Mouse (Mus musculus) spleen, postnatal 10 days (tissue): ENCODE measurements around the gene Nol4l.
A peak's percentile ranks its signal among the peaks of the same experiment; 100 is the strongest.

Experiments
- DNase-seq, 2 experiments: peaks; one replicate each; pipeline ENCODE4 v3.0.0; 2021 to 2022; ENCODE audit warnings: low spot score in 2 of 2

The Nol4l gene

DNA sequence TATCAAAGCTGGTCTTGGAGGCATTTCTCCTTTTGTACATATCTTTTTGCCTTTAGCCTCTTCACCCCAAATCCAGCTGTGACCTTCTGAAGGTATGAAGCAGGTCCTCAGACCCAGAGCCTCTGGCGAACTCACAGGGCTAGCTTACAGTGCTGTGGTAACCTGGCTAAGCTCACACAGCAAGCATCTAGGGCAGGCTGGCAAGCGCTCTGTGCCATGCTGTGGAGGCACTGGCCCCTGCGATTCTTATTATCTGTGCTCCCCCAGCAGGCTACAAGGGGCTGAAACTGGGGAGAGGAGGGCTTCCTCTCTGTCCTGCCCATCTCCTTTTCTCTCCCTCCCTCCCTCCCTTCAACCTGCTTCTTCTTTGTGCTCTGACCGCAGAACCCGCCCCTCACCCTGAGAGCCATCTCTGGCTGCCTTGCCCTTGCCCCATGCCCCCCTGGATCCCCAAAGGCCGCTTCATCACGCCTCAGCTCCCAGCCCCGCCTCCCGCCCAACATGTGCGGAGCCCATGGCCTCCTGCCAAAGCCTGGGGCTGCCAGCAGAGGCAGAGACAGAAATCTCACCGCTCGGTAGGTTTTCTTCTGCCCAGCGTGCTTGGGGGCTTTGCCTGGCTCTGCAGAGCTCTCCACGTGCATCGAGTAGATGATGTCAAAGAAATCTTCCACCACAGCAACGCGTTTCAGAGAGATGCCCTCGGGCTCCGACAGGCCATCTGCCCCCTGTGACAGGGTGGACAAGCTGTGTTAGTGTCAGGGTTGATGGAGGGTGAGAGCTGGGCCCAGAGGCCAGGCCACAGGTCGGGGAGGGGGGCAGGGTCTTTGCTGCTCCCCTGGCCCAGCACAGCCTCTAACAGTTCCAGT, 46.4 kb downstream of the Nol4l start:
- peak; percentile 66 to 85 for DNase-seq

DNA sequence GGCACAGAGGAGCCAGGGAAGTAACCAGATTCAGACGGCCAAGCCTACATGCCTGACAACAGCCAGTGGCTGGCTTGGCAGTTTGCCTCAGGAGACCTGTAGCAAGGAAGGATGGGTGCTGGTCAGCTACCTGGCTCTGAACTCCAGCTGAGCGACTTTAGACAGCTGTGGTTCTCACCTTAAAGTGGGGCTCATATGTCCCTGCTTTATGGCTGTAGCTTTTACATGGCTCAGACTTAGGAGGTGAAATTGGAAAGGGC, 48.0 kb downstream of the Nol4l start:
- no peak for DNase-seq

DNA sequence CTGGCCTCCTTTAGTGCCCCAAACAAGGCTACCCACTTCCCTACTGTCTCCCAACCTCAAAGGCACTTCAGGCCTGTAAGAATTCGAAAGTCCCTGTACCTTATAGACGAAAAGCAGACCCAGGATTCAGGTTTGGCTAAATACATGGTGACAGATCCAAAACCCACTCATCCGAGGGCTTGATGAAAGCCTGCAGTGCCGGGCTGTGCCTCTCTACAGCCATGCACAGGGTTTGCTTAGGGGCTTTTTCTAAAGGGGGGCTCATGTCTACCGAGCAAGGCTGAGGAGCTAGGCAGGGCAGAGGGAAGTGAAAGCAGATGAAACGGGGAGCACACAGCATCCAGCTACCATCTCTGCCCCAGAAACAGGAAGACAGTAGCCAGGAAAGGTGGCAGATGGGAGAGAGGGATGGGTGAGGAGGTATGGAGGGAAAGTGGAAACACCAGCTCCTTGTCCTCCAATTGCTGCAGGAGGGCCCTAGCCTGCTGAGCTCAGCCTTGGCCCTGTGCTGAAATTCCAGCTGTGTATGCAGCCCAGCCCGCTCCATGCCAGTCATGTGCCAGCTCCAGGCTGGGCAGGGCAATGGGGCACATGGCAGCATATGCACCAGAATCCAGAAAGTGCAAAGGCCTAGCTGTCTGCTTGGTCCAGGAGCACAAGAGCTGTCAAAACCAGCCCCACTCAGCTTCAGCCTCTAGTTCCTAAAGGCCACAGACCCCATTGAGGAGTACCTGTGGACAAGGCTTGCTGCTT, 48.5 kb downstream of the Nol4l start:
- no peak for DNase-seq

DNA sequence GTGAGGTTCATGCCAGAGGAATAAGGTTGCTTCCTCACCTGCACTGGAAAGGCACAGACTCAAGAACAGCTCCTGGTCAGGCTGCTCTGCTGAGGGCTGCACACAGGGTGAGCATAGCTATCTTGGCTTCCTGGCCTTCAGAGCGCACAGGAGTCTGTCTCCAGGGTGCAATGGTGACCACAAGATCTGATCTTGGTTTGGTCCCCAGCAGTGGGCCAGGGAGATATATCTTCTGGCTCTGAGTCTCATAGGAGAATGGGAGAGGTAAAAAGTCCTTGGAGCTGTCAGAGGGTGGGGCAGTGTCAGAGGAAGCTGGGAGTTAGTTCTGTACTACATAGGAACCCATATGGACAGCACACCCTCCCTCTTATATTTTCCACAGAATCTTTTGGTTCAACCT, 50.3 kb downstream of the Nol4l start:
- no peak for DNase-seq

DNA sequence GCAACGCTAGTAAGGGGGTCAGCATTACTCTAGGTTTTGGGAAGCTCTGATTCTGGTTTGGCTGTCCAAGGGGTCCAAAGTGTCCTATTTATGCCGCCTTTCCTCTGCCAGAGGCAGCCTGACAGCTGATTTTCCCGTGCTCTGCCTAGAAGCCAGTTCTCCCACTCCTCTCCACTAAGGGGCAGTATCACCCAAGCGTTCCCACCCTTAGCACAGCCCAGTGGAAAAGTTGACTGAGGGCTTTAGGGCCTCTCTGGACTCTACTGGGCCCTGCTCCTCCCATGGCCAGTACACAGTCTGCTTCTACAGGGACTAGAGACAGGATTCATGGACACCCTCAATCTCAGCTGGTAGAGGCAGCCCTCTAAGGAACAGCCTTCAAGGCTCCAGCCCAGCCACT, 51.2 kb downstream of the Nol4l start:
- DNase-seq = peak; percentile 66 to 78

DNA sequence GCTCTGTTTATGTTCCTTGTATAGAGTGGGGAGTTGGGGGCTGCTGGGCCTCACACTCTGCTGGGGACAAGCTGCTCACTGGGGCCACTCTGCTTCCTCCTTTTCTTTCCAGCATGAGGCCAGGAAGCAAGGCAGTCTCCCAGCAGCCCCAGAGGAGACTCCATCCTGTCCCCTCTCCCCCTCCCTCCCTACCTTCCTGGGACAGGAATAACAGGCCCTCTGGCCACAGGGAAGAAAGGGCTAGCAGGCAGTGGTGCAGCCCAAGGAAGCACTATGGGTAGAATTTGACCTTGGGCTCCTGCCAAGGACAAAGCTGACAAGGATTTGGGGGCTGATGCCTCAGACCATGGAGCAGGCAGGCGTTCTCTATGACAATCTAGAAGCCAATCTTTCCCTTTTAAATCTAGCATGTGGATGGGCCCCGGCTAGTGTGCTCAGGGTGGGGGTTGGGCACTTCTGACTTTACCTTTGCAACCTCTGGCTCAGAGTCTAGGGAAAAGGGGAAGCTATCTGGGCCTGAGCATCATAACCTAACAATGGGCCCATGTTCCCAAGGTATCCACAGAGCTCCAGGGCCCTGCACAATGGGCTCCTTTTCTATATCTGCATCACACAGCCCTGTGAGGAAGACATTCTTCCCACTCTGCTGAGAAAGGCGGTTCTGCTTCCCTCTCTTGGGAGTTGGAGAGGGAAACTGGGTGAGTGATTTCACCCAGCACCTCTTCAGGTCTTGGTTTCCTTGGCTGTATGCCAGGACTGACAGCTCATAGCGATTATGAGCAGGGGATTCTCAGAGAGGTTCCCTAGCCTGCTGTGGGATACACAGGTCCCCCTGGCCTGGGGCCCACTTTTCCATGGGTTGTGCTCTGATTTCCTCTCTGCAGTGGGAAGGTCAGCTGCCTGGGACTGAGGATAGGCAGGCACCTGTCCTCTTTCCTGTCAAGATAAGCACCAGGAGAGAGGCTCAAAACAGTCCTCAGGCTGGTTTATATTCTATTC, 54.4 kb downstream of the Nol4l start:
- no peak for DNase-seq

DNA sequence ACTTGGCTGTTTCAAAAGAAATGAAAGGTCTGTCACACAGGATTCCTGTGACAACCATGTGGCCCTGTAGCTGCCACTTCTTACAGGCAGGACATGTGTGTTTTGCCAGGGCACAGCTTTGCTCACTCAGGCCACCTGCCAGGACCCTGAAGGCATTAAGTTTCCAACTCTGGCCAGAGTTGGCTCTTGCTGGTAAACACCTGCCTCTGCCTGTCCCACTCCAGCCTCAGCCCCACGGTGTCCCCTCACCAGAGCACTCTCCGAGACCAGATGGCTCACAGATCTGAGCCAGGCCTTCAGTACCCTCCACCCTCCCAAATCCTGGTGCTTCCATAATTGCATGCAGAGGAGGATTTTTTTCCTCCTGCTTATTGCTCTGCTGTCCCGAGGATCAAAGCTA, 58.8 kb downstream of the Nol4l start:
- no peak for DNase-seq

DNA sequence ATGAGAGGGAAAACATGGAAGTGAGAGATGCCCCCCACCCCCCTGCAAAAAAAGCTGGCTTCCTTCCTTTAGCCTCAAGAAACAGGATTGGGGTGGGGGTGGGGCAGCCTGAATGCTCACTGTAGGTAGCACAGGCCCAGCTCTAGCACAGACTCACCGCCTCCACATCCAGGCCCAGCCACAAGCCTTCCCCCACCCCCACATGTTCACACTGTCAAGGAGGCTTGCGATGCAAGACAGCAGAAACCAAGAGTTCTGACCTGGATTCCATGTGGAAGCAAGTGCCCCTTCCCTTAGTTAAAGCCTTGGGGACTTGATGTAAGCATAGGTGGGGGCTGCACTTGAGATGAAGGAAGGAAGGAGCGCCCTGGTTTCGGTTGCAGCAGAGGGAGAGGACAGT, 60.0 kb downstream of the Nol4l start:
- no peak for DNase-seq

DNA sequence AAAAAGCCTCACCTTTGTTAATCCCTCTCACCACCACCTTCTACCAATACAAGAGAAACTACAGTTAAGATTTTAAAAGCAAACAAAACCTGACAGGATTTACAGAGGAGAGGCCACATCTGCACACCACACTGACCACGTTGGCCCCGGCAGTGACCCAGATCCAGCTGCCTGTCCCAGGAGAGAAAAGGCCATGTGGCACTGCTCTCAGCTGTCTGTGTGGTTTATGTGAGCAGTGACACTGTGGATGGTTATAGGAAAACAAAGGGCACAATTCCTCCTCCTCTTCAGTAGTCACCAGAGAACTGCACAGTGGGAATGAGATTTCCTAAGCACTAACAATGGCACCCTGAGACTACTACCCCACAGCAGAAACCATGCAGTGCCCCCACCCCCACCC, 60.5 kb downstream of the Nol4l start:
- DNase-seq = no peak

DNA sequence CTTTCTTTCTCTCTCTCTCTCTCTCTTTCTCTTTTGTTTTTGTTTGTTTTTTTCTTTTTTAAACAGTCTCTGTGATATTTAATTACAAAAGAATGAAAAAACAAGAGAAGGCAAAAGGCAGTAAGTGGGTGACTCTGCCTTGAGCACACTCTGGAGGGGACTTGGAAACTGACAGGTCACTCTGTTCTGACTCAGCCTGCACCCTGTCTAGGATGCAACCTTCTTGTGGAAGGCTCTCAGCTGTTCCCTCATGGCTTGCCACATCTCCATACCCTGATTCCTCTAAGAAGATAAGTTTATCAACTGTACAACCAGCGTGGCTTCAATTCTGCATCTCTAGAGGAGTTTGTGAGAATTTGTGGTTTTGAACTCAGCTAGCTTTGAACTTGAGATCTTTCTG, 62.4 kb downstream of the Nol4l start:
- no peak for DNase-seq

DNA sequence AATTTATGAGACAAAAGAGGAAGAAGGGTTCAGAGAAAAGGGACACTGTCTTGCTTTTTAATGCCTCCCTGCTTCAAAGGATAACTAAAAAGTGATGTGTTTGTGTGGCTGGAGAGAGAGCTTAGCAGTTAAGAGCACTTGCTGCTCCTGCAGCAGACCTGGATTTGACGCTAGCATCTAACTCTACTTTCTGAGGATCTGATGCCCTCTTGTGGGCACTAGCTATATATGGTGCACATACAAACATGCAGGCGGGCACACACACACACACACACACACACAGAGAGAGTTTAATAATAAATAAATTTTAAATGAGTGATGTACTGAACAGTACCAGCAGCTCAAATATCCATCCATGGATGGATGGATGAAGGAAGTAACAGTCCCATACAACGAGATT, 66.5 kb downstream of the Nol4l start:
- DNase-seq = no peak

DNA sequence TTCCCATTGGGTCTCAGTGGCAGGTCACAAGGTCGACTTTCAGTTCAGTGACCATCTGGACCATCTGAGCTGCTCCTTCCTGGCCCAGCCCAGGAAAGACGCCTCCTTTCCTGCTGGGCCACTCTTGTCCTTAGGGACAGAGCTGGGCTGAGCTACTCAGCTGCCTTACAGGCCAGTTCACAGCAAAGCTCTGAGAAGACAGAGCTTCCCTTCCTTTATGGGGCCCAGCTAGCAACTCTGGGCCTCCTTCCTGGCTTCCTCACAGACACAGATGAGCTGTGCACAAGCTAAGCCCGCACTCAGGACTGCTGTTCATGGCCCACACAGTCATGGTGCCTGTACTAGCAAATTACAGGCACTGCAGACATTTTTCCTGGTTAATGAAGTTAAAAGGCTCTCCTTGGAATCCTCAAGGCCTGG, 71.7 kb downstream of the Nol4l start:
- DNase-seq = no peak

DNA sequence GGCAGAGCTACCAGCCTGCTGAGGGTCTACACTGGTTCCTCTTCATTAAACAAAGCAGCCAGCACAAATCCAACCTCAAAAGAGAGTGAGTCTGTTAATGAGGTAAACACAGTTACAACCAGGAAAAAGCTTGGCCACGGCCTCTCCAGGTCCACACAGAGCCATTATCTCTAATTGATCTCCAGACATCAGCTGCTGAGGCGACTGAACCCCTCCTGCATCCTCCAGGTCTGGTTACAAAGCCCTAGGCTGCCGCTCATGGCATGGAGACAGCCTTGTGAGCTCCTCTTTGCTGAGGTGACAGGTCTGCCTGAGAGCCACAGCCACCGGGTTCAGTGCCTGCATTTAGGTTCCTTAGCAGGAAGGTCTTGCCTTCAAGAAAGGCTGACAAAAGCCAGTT, 72.3 kb downstream of the Nol4l start:
- DNase-seq = no peak

DNA sequence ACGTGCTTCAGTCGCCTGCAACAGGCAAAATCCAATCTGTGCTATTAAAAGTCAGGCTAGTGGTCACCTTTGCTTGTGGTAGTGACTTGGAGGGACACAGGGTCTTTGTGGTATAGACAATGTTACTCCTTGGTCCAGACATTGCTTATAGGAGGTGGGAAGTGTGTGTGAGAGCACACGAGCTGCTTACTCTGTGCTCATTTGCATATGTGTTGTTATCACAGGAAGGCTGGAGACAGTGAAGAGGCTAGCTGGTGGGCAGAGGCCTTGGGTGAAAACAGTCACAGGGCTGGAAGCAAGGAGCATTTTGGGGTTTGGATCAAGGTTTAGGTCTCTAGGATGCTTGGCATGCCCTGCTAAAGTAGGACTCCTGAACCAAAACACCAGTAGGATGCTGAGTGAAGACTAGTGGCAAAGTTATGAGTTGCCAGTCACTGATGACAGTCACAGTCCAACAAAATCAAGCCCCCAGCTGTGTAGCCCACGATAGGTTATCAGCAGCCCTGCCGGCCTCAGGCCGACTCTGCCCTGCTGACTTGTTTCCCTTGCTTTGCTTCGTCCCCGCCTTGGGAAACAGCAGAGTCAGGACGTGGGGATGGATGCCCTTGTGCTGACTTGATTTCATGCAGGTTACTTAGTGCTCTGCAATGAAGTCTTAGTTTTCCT, 74.8 kb downstream of the Nol4l start:
- no peak for DNase-seq

DNA sequence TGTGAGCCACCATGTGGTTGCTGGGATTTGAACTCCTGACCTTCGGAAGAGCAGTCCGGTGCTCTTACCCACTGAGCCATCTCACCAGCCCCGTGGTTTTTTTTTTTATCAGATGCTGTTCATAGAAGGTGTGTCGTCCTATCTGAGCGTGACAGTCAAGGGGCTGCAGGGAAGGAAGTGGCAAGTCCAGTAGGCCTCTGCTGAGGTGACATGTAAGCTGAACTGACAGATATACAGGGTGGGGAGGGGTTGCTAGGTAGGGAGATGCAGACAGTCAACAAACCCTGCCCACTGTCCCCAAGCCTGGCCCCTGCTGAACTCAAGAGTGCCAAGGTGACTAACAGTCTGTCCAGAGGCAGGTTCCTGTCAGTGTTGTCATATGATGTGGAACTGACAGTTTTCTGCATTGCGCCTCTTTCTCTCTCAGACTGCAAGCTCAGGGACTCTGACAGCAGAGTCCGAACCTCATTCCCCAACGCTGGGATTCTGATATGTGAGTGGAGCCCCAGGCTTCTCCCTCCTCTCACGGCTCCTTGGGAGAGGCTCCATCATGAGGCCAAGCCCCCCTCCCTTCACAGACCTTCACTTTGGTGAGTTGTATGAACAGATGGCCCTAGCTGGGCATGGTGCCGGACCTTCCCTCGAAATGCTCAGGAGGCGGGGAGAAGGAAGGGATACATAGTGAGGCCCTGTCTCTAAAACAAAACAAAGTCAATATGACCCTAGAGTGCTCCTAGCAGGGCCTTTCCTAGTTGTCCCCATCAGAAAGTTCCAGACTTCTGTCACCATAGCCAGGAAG, 75.6 kb downstream of the Nol4l start:
- DNase-seq = no peak

DNA sequence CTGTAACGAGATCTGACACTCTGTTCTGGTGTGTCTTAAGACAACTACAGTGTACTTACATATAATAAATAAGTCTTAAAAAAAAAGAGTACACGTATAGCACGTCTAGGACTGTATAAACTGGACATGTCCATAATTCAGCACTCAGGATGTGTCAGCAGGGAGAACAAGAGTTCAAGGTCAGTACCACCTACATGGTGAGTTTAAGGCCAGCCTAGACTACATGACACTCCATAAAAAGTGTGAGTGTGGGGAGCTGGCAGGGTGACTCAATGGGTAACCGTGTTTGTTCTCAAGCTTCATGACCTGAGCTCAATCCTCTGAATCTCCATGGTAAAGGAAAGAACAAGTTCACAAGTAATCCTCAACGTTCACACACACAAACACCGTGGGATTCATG, 81.3 kb downstream of the Nol4l start:
- DNase-seq = no peak

DNA sequence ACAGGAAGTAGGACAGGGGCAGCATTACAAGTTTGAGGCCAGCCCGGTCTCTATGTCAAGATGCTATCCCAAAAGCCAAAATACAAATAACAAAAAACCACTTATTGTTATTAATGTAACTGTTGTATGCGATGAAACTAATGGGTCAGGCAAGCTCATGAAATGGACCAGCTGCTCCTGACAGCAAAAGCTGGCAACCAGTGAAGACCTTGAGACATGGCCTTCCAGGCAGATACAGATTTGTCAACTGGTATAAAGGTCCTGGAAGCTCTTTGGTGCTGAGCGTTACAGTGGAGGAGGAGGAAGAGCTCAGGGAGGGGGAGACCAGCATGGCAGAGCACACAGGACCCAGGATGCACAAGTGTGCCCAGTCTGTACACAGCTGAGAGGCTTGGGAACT, 82.1 kb downstream of the Nol4l start:
- no peak for DNase-seq

DNA sequence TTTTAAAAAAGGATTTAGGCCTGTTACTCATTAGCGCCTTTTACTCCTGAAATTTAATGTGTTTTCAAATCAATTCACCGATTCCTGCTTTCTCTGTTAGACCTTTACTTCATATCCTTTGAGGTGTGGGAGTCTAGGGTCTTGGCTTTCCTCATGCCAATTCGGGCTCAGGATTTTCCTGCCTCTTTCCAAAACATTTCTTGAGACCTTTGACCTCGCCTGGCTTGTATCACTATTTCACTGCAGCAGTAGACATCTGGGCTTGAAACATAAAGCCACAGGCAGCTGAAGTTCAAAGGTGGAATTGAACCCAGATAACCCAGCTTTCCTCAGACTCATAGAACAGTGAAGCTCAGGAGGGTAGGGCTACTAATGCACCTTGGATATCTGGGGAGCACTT, 83.3 kb downstream of the Nol4l start:
- DNase-seq = no peak

DNA sequence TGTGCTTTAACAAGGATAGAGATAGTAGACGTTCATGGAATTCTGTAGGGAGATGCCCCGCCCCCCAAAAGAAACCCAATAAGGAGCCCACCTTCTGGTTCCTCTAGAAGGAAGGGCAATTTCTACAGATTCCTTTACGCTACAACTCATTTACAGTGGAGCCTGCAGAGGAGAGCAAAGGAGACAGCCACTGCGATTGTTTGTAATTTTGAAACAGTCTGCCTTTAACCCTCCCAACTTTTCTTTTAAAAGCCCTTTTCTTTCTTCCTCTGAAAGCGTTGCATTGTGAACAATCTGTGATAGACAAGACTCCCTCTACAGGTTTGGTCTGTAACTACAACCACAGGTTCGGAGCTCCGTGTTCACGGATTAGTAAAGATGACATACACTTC, 83.8 kb downstream of the Nol4l start:
- DNase-seq = peak in 1 of 2 experiments; percentile 48

DNA sequence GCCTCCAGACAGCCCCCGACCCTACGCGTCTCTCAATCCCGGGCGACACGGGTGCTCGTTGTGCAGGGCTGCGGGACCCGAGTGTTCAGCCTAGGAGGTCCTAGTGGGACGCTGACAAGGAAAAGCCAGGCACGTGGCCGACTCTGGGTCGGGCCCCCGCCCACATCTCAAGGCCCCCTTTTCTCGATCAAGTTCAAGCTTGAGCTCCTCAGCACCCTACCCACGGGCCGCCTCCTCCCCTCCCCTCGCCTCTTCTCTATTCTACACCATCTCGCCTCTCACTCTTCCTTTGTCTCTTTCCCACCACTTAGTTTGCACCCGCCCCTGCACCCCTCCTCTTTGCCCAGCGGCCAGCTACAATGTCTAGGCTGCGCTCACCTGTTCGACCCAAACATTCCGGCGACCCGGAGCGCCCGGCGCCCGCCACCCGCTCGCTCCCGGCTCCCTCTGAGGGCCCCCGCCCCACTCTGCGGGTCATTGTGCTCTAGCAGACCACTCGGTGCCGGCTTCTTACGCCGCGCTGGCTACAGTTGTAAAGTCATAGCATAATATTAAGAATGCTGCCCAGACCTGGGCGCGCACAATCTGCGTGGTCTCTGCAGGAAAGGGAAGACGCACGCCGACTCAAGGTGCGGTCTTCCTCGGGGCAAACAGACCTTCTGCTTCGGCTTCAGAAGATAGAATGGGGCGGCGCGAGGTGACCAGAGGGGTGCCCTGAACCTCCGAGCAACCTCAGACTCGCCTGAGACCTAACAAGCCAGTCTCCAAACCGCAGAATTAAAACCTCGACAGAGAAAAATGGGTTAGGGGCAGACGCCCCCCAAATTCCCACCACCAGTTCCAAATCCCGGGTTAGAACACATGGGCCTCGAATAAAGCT, 84.4 kb downstream of the Nol4l start:
- DNase-seq = peak; percentile 39 to 53
